38 mouse cellular contexts compared by ENCODE assay signal in the genomic region with DNA sequence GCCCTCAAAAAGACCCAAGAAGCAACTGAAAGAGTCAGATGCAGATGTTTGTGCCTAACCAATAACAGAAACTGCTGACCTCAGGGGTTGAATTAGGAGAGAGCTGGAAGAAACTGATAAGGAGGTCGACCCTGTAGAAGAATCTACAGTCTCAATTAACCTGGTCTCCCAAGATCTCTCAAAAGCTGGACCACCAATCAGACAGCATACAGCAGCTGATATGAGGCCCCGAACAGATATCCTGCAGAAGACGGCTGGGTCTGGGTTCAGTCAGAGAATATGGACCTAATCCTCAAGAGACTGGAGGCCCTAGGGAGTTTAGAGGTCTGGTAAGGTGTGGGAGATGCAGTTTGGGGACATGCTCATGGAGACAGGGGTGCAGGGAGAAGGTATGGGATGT. TPM values are rescaled to one million over a fixed set of nuclear protein-coding genes. Genes with fewer than 3 reads are reported as not detected.
A peak's percentile ranks its signal among the peaks of the same experiment; 100 is the strongest.
DNase-seq lines count a peak whose midpoint lies in the region; ATAC-seq and TF ChIP-seq lines count a peak whose summit lies in the region.
"Had no signal": no experiment of that assay in that cellular context is flagged by ENCODE, and none has a peak within 500 bp of the region (broad histone marks: within the 10 kb centered on the region; RNA-seq: fewer than 3 reads in every experiment).

No protein-coding gene starts in this region.

- no peak overlapping the region for H3K4me2 ChIP-seq in midbrain, embryonic 13.5 days (replicated peaks)
- H3K4me2 ChIP-seq in midbrain, postnatal 0 days (ENCODE audit: low read depth, low read length, poor library complexity, severe bottlenecking), result no peak overlapping the region
- H3K4me2 ChIP-seq in liver, embryonic 16.5 days (ENCODE audit: low read depth, low read length), result no peak overlapping the region
- H3K4me2 ChIP-seq: embryonic facial prominence, embryonic 13.5 days; forebrain, embryonic 15.5 days; lung, embryonic 14.5 days; midbrain, embryonic 11.5 days had no signal

- no peak for DNase-seq in midbrain, postnatal 0 days (ENCODE audit: low spot score)
- DNase-seq in spleen, postnatal 36 days (ENCODE audit: low spot score in 2 of 2), result no peak
- DNase-seq in gastrocnemius, postnatal 25 days, result no peak
- DNase-seq in heart, adult 9 months (ENCODE audit: low spot score in 2 of 2), result no peak
- DNase-seq: adrenal gland, adult 8-10 months; cerebellum, adult 11 months; cerebellum, adult 9-10 months; cerebellum, postnatal 36 days; kidney, adult 9 months; kidney, postnatal 10 days; layer of hippocampus, postnatal 36 days; left cerebral cortex, postnatal 4 days; lung, embryonic 14.5 days; lung, postnatal 14 days; right cerebral cortex, postnatal 4 days; thymus, postnatal 4 days had no signal

- H3K4me3 ChIP-seq in midbrain, embryonic 13.5 days (replicated peaks), result no peak overlapping the region
- no peak overlapping the region for H3K4me3 ChIP-seq in midbrain, postnatal 0 days (ENCODE audit: low read depth, low read length)
- no peak overlapping the region for H3K4me3 ChIP-seq in liver, embryonic 16.5 days (ENCODE audit: low read depth, low read length)
- H3K4me3 ChIP-seq: embryonic facial prominence, embryonic 13.5 days; forebrain, embryonic 10.5 days; forebrain, embryonic 15.5 days had no signal

- TF ChIP-seq CTCF in midbrain, postnatal 0 days (IDR thresholded peaks at IDR 0.05), result no peak

- no peak overlapping the region for H3K27ac ChIP-seq in midbrain, embryonic 13.5 days
- H3K27ac ChIP-seq in midbrain, postnatal 0 days (ENCODE audit: low read depth, low read length), result no peak overlapping the region
- no peak overlapping the region for H3K27ac ChIP-seq in liver, embryonic 16.5 days (ENCODE audit: low read length)
- H3K27ac ChIP-seq: embryonic facial prominence, embryonic 13.5 days; forebrain, embryonic 10.5 days; forebrain, embryonic 15.5 days had no signal

- H3K9me3 ChIP-seq in midbrain, embryonic 13.5 days, result no peaks in the 10 kb centered on the region
- no peaks in the 10 kb centered on the region for H3K9me3 ChIP-seq in midbrain, postnatal 0 days (ENCODE audit: low read length)
- no peaks in the 10 kb centered on the region for H3K9me3 ChIP-seq in liver, embryonic 16.5 days (replicated peaks; ENCODE audit: control insufficient read depth, low read length)
- H3K9me3 ChIP-seq: embryonic facial prominence, embryonic 13.5 days; forebrain, embryonic 10.5 days; forebrain, embryonic 15.5 days had no signal

- H3K36me3 ChIP-seq in midbrain, embryonic 13.5 days, result no peaks in the 10 kb centered on the region
- no peaks in the 10 kb centered on the region for H3K36me3 ChIP-seq in midbrain, postnatal 0 days (ENCODE audit: insufficient read depth, low read length)
- no peaks in the 10 kb centered on the region for H3K36me3 ChIP-seq in liver, embryonic 16.5 days (ENCODE audit: control insufficient read depth, insufficient read depth)
- H3K36me3 ChIP-seq: embryonic facial prominence, embryonic 13.5 days; forebrain, embryonic 10.5 days; forebrain, embryonic 15.5 days had no signal

- no peak overlapping the region for H3K9ac ChIP-seq in midbrain, embryonic 13.5 days (replicated peaks)
- H3K9ac ChIP-seq in midbrain, postnatal 0 days (replicated peaks; ENCODE audit: low read length, poor library complexity, severe bottlenecking), result no peak overlapping the region
- no peak overlapping the region for H3K9ac ChIP-seq in liver, embryonic 16.5 days (ENCODE audit: low read depth, low read length)
- H3K9ac ChIP-seq: embryonic facial prominence, embryonic 13.5 days; forebrain, embryonic 15.5 days; lung, embryonic 14.5 days had no signal

- H3K27me3 ChIP-seq in midbrain, embryonic 13.5 days, result no peaks in the 10 kb centered on the region
- no peaks in the 10 kb centered on the region for H3K27me3 ChIP-seq in midbrain, postnatal 0 days (ENCODE audit: insufficient read depth, low read length)
- no peaks in the 10 kb centered on the region for H3K27me3 ChIP-seq in liver, embryonic 16.5 days (ENCODE audit: control insufficient read depth, insufficient read depth, low read depth, low read length)
- H3K27me3 ChIP-seq: embryonic facial prominence, embryonic 13.5 days; forebrain, embryonic 15.5 days had no signal

- whole genome bisulfite sequencing in midbrain, embryonic 13.5 days, result 86% methylated on average over 3 of the region's 3 CpGs
- WGBS in midbrain, postnatal 0 days, result 82% methylated on average over 3 of the region's 3 CpGs
- 29% methylated on average over 3 of the region's 3 CpGs for WGBS in liver, embryonic 16.5 days (ENCODE audit: insufficient replicate concordance)

- 0 out of 2 replicates have a peak, but pooled peaks have one; percentile 20 for ATAC-seq in midbrain, embryonic 13.5 days
- no peak for ATAC-seq in midbrain, postnatal 0 days (ENCODE audit: low FRiP score)
- 0 out of 2 replicates have a peak, but pooled peaks have one; percentile 42 for ATAC-seq in common myeloid progenitor, adult 5-6 weeks (replicated peaks; ENCODE audit: low read depth, poor library complexity, severe bottlenecking)
- ATAC-seq in liver, embryonic 16.5 days (ENCODE audit: low read depth), result peak; percentile 45
- ATAC-seq: CD4-positive, CD25-positive, alpha-beta regulatory T cell, adult 4 months; forebrain, embryonic 15.5 days; intestine, embryonic 16.5 days had no signal

- no peaks in the 10 kb centered on the region for H3K4me1 ChIP-seq in midbrain, embryonic 13.5 days (replicated peaks)
- H3K4me1 ChIP-seq in midbrain, postnatal 0 days (ENCODE audit: insufficient read depth, low read length), result no peaks in the 10 kb centered on the region
- H3K4me1 ChIP-seq in liver, embryonic 16.5 days (ENCODE audit: control insufficient read depth, low read depth, low read length), result no peaks in the 10 kb centered on the region
- H3K4me1 ChIP-seq: embryonic facial prominence, embryonic 13.5 days; forebrain, embryonic 10.5 days; forebrain, embryonic 15.5 days had no signal

RNA-seq across cellular contexts. Expression of gene Vmn1r36, which starts 5.1 kb away (rescaled TPM):
- not detected in 2 replicates for polyA plus RNA-seq in midbrain, embryonic 13.5 days (2015; fragmentation: Nextera tagmentation; extraction: Ambion mirVana)
- total RNA-seq in midbrain, postnatal 0 days (2014; rRNA removed), result not detected in 2 replicates
- polyA plus RNA-seq in midbrain, postnatal 0 days (2015; fragmentation: Nextera tagmentation; extraction: Ambion mirVana), result not detected in 2 replicates
- not detected in 2 replicates for total RNA-seq in common myeloid progenitor, adult 5-6 weeks (2017)
- polyA plus RNA-seq in liver, embryonic 16.5 days (2015; fragmentation: Nextera tagmentation; extraction: Ambion mirVana), result not detected in 2 replicates
- total RNA-seq in gastrocnemius, postnatal 25 days (2021), result not detected
- total RNA-seq: adrenal gland, adult 8-10 months; gastrocnemius, adult 18-20 months; gastrocnemius, postnatal 4 days; heart, adult 8-10 months; heart, postnatal 25 days; layer of hippocampus, postnatal 36 days; left cerebral cortex, postnatal 4 days; neutrophil, adult 5-6 weeks had no signal
- polyA plus RNA-seq: CD4-positive, CD25-positive, alpha-beta regulatory T cell, adult 4 months; embryonic facial prominence, embryonic 13.5 days; forebrain, embryonic 10.5 days; forebrain, embryonic 15.5 days; frontal cortex, adult 2 months; heart, embryonic 14.5 days; hindbrain, embryonic 11.5 days; intestine, embryonic 16.5 days; large intestine, adult 2 months; limb, embryonic 14.5 days; lung, embryonic 14.5 days; midbrain, embryonic 11.5 days; neural tube, embryonic 11.5 days; spleen, adult 2 months; thymus, postnatal 0 days had no signal

RNA-seq across cellular contexts. Expression of gene Vmn1r37, which starts 15.3 kb away (rescaled TPM):
- not detected in 2 replicates for polyA plus RNA-seq in midbrain, embryonic 13.5 days (2015; fragmentation: Nextera tagmentation; extraction: Ambion mirVana)
- not detected in 2 replicates for total RNA-seq in midbrain, postnatal 0 days (2014; rRNA removed)
- polyA plus RNA-seq in midbrain, postnatal 0 days (2015; fragmentation: Nextera tagmentation; extraction: Ambion mirVana), result not detected in 2 replicates
- not detected in 2 replicates for total RNA-seq in common myeloid progenitor, adult 5-6 weeks (2017)
- not detected in 2 replicates for polyA plus RNA-seq in liver, embryonic 16.5 days (2015; fragmentation: Nextera tagmentation; extraction: Ambion mirVana)
- total RNA-seq in gastrocnemius, postnatal 25 days (2021), result not detected
- total RNA-seq: adrenal gland, adult 8-10 months; gastrocnemius, adult 18-20 months; gastrocnemius, postnatal 4 days; heart, adult 8-10 months; heart, postnatal 25 days; layer of hippocampus, postnatal 36 days; left cerebral cortex, postnatal 4 days; neutrophil, adult 5-6 weeks had no signal
- polyA plus RNA-seq: CD4-positive, CD25-positive, alpha-beta regulatory T cell, adult 4 months; embryonic facial prominence, embryonic 13.5 days; forebrain, embryonic 10.5 days; forebrain, embryonic 15.5 days; frontal cortex, adult 2 months; heart, embryonic 14.5 days; hindbrain, embryonic 11.5 days; intestine, embryonic 16.5 days; large intestine, adult 2 months; limb, embryonic 14.5 days; lung, embryonic 14.5 days; midbrain, embryonic 11.5 days; neural tube, embryonic 11.5 days; spleen, adult 2 months; thymus, postnatal 0 days had no signal

RNA-seq across cellular contexts. Expression of gene Vmn1r35, which starts 28.1 kb away (rescaled TPM):
- polyA plus RNA-seq in midbrain, embryonic 13.5 days (2015; fragmentation: Nextera tagmentation; extraction: Ambion mirVana), result not detected in 2 replicates
- total RNA-seq in midbrain, postnatal 0 days (2014; rRNA removed), result not detected in 2 replicates
- polyA plus RNA-seq in midbrain, postnatal 0 days (2015; fragmentation: Nextera tagmentation; extraction: Ambion mirVana), result not detected in 2 replicates
- not detected in 2 replicates for total RNA-seq in common myeloid progenitor, adult 5-6 weeks (2017)
- polyA plus RNA-seq in liver, embryonic 16.5 days (2015; fragmentation: Nextera tagmentation; extraction: Ambion mirVana), result not detected in 2 replicates
- total RNA-seq in gastrocnemius, postnatal 25 days (2021), result not detected
- total RNA-seq: adrenal gland, adult 8-10 months; gastrocnemius, adult 18-20 months; gastrocnemius, postnatal 4 days; heart, adult 8-10 months; heart, postnatal 25 days; layer of hippocampus, postnatal 36 days; left cerebral cortex, postnatal 4 days; neutrophil, adult 5-6 weeks had no signal
- polyA plus RNA-seq: CD4-positive, CD25-positive, alpha-beta regulatory T cell, adult 4 months; embryonic facial prominence, embryonic 13.5 days; forebrain, embryonic 10.5 days; forebrain, embryonic 15.5 days; frontal cortex, adult 2 months; heart, embryonic 14.5 days; hindbrain, embryonic 11.5 days; intestine, embryonic 16.5 days; large intestine, adult 2 months; limb, embryonic 14.5 days; lung, embryonic 14.5 days; midbrain, embryonic 11.5 days; neural tube, embryonic 11.5 days; spleen, adult 2 months; thymus, postnatal 0 days had no signal
